Mouse (Mus musculus): Measurements from ENCODE around the gene Mypn. TPM values are rescaled to one million over a fixed set of nuclear protein-coding genes. Genes with fewer than 3 reads are reported as not detected.

Gene Mypn
- total and polyA plus RNA-seq, 3 experiments, result 0.17 to 0.81 (median 0.39) TPM

- H3K79me2 ChIP-seq (replicated peaks; ENCODE audit: control insufficient read depth, extremely low read depth, insufficient read depth, poor library complexity, severe bottlenecking), result peaks cover 7% of the 10 kb centered on the region; the same call in 1 of the 2 replicates
- no peak overlapping the region for H3K9ac ChIP-seq (ENCODE audit: insufficient read depth, low read depth)
- no peak overlapping the region for H3K4me2 ChIP-seq (ENCODE audit: insufficient read depth, low read depth, poor library complexity, severe bottlenecking)
- no peaks in the 10 kb centered on the region for H3K27me3 ChIP-seq (replicated peaks)
- H3K4me1 ChIP-seq (ENCODE audit: control insufficient read depth in 1 of 2, insufficient read depth in 2 of 2), result peaks cover 16 to 34% of the 10 kb centered on the region in 2 experiments
- in situ Hi-C loops (cut with MboI; ENCODE audit: low pct_ligation_motif_present, low pct_unique_long_range_greater_than_20kb, low sequenced_read_pairs), result loop anchor here (10.0 kb wide), 1 partner anchor 63 kb away; no protein-coding TSS in a partner anchor
- dilution Hi-C loops (cut with MboI; ENCODE audit: extremely low pct_ligation_motif_present, extremely low pct_unique_long_range_greater_than_20kb, low sequenced_read_pairs), result no loop called here
- DNase-seq (ENCODE audit: extremely low read depth), result no peak
- no peak overlapping the region for H3K4me3 ChIP-seq (replicated peaks in 1 of 3; ENCODE audit: low read depth in 2 of 3, low read length in 2 of 3, poor library complexity in 1 of 3)
- no peaks in the 10 kb centered on the region for H3K36me3 ChIP-seq (replicated peaks in 1 of 2; ENCODE audit: control insufficient read depth in 1 of 2, insufficient read depth in 1 of 2, low read length in 1 of 2)
- peaks cover 15% of the 10 kb centered on the region for H3K9me3 ChIP-seq (replicated peaks; ENCODE audit: low read length)
- no peak for TF ChIP-seq RAD21 (IDR thresholded peaks at IDR 0.05; ENCODE audit: low read depth, low read length)
- no peak for TF ChIP-seq E2F4 (IDR thresholded peaks at IDR 0.05; ENCODE audit: insufficient replicate concordance, low read depth, low read length)
- TF ChIP-seq SMC3 (IDR thresholded peaks at IDR 0.05; ENCODE audit: low read depth, low read length), result no peak
- no peak for TF ChIP-seq BHLHE40 (IDR thresholded peaks at IDR 0.05; ENCODE audit: low read depth, low read length)
- TF ChIP-seq GABPA (IDR thresholded peaks at IDR 0.05; ENCODE audit: insufficient replicate concordance, low read depth, low read length), result no peak
- TF ChIP-seq PAX5 (IDR thresholded peaks at IDR 0.05; ENCODE audit: low read length), result no peak
- TF ChIP-seq MEF2A (IDR thresholded peaks at IDR 0.05; ENCODE audit: borderline replicate concordance, low read depth, low read length), result no peak
- TF ChIP-seq MAZ (IDR thresholded peaks at IDR 0.05; ENCODE audit: low read depth, low read length), result no peak
- TF ChIP-seq KAT2A (IDR thresholded peaks at IDR 0.05; ENCODE audit: insufficient replicate concordance, low read length), result no peak
- no peak for TF ChIP-seq EP300 (IDR thresholded peaks at IDR 0.05; ENCODE audit: low read length)
- no peak for TF ChIP-seq MYC (IDR thresholded peaks at IDR 0.05; ENCODE audit: low read depth, low read length)
- TF ChIP-seq JUND (conservative IDR thresholded peaks at IDR 0.05; ENCODE audit: low read depth, low read length), result no peak
- no peak for TF ChIP-seq ZMIZ1 (IDR thresholded peaks at IDR 0.05; ENCODE audit: low read depth, low read length)
- TF ChIP-seq IRF4 (IDR thresholded peaks at IDR 0.05; ENCODE audit: low read depth, low read length), result no peak
- no peak for TF ChIP-seq POLR2A (IDR thresholded peaks at IDR 0.05; ENCODE audit: low read depth, low read length)
- TF ChIP-seq ELF1 (IDR thresholded peaks at IDR 0.05; ENCODE audit: low read depth, low read length), result no peak
- no peak for TF ChIP-seq ZNF384 (IDR thresholded peaks at IDR 0.05; ENCODE audit: low read depth, low read length)
- no peak for TF ChIP-seq TCF12 (IDR thresholded peaks at IDR 0.05; ENCODE audit: low read depth, low read length)
- no peak for TF ChIP-seq CTCF (conservative IDR thresholded peaks at IDR 0.05 in 1 of 2, IDR thresholded peaks at IDR 0.05 in 1 of 2; ENCODE audit: low read depth in 2 of 2, low read length in 2 of 2)
- no peak for TF ChIP-seq UBTF (IDR thresholded peaks at IDR 0.05; ENCODE audit: low read depth, low read length)
- no peak overlapping the region for H3K27ac ChIP-seq (ENCODE audit: insufficient read depth, low read depth)
Observed at GRCm38 (mm10) chr10:63238090-63238489, 34.3 kb upstream of the Mypn start.

- no peaks in the 10 kb centered on the region for H3K36me3 ChIP-seq (replicated peaks in 1 of 2; ENCODE audit: control insufficient read depth in 1 of 2, insufficient read depth in 1 of 2, low read length in 1 of 2)
Observed at GRCm38 (mm10) chr10:63237206-63237605, 33.5 kb upstream of the Mypn start.

More at GRCm38 (mm10) chr10:63237206-63237605, 33.5 kb upstream of the Mypn start:
- H3K9me3 ChIP-seq (replicated peaks; ENCODE audit: low read length), result peaks cover 15% of the 10 kb centered on the region
- no peaks in the 10 kb centered on the region for H3K27me3 ChIP-seq (replicated peaks)
- no peak overlapping the region for H3K4me3 ChIP-seq (replicated peaks in 1 of 3; ENCODE audit: low read depth in 2 of 3, low read length in 2 of 3, poor library complexity in 1 of 3)
- no peak overlapping the region for H3K27ac ChIP-seq (ENCODE audit: insufficient read depth, low read depth)
- peaks cover 2% of the 10 kb centered on the region; the same call in 1 of the 2 replicates for H3K79me2 ChIP-seq (replicated peaks; ENCODE audit: control insufficient read depth, extremely low read depth, insufficient read depth, poor library complexity, severe bottlenecking)
- in situ Hi-C loops (cut with MboI; ENCODE audit: low pct_ligation_motif_present, low pct_unique_long_range_greater_than_20kb, low sequenced_read_pairs) (loop anchor here (10.0 kb wide), 1 partner anchor 62 kb away; no protein-coding TSS in a partner anchor), dilution Hi-C loops (cut with MboI; ENCODE audit: extremely low pct_ligation_motif_present, extremely low pct_unique_long_range_greater_than_20kb, low sequenced_read_pairs) (no loop called here)
- H3K4me2 ChIP-seq (ENCODE audit: insufficient read depth, low read depth, poor library complexity, severe bottlenecking), result no peak overlapping the region
- no peak for TF ChIP-seq JUN (IDR thresholded peaks at IDR 0.05; ENCODE audit: insufficient read depth, low read depth, low read length)
- no peak for TF ChIP-seq POLR2AphosphoS2 (IDR thresholded peaks at IDR 0.05; ENCODE audit: low read depth, low read length)
- TF ChIP-seq ZC3H11A (IDR thresholded peaks at IDR 0.05; ENCODE audit: low read depth, low read length), result no peak
- no peak for TF ChIP-seq HCFC1 (IDR thresholded peaks at IDR 0.05; ENCODE audit: low read depth, low read length)
- TF ChIP-seq CHD2 (IDR thresholded peaks at IDR 0.05; ENCODE audit: low read length), result no peak
- TF ChIP-seq USF2 (conservative IDR thresholded peaks at IDR 0.05; ENCODE audit: low read depth, low read length), result no peak
- TF ChIP-seq NRF1 (IDR thresholded peaks at IDR 0.05; ENCODE audit: low read depth, low read length), result no peak
- no peak for TF ChIP-seq MYC (IDR thresholded peaks at IDR 0.05; ENCODE audit: low read depth, low read length)
- TF ChIP-seq NELFE (IDR thresholded peaks at IDR 0.05; ENCODE audit: low read depth, low read length), result no peak
- TF ChIP-seq MAFK (IDR thresholded peaks at IDR 0.05; ENCODE audit: insufficient replicate concordance, low read length), result no peak
- no peak for TF ChIP-seq ETS1 (conservative IDR thresholded peaks at IDR 0.05; ENCODE audit: low read depth, low read length)
- TF ChIP-seq BHLHE40 (IDR thresholded peaks at IDR 0.05; ENCODE audit: low read depth, low read length), result no peak
- no peak for TF ChIP-seq KAT2A (IDR thresholded peaks at IDR 0.05; ENCODE audit: insufficient replicate concordance, low read length)
- H3K4me1 ChIP-seq (ENCODE audit: control insufficient read depth in 1 of 2, insufficient read depth in 2 of 2), result peaks cover 16 to 31% of the 10 kb centered on the region in 2 experiments
- no peak overlapping the region for H3K9ac ChIP-seq (ENCODE audit: insufficient read depth, low read depth)
- no peak for DNase-seq (ENCODE audit: extremely low read depth)

Data from CH12.LX (cell line).